Mouse (Mus musculus) bone marrow macrophage, adult 2 months (primary cell): ENCODE results near the gene Rhoh. TPM values are rescaled to one million over a fixed set of nuclear protein-coding genes. Genes with fewer than 3 reads are reported as not detected.

Experiments
- H3K27ac ChIP-seq: 2 replicates; pipeline ENCODE4 v1.5.1; 2012; ENCODE audit warnings: low read depth, low read length; ENCODE audit not compliant: insufficient read depth
- H3K4me1 ChIP-seq: 2 replicates; pipeline ENCODE4 v1.6.1; 2012; ENCODE audit warnings: low read length; ENCODE audit not compliant: control insufficient read depth, insufficient read depth
- H3K4me3 ChIP-seq: 2 replicates; pipeline ENCODE4 v1.5.1; 2012; ENCODE audit warnings: mild to moderate bottlenecking, low read length, moderate library complexity; ENCODE audit not compliant: insufficient read depth
- CTCF ChIP-seq: IDR thresholded peaks from 2 replicates; pipeline ENCODE4 v1.5.1; 2012; ENCODE audit warnings: low read depth, mild to moderate bottlenecking, low read length, moderate library complexity
- POLR2A ChIP-seq: IDR thresholded peaks from 2 replicates; pipeline ENCODE4 v1.6.1; 2012; ENCODE audit warnings: mild to moderate bottlenecking, low read depth, low read length, borderline replicate concordance
- polyA plus RNA-seq: library from polyadenylated mRNA; stranded (reverse); fragments of >200 nt; gene quantifications from 2 replicates; pipeline ENCODE4 v1.2.4, GENCODE M21; 2012; ENCODE audit not compliant: missing spikeins, insufficient read depth, insufficient read length

Rhoh gene
- polyA plus RNA-seq, 1 experiment, result 2.1 TPM

GRCm38 (mm10) chr5:65888998-65889397 is 28.0 kb downstream of the Rhoh start:
- Histone ChIP-seq H3K4me1 (peaks cover 4% of the 10 kb centered on the region), H3K27ac (no peak overlapping the region), H3K4me3 (no peak overlapping the region)
- TF ChIP-seq POLR2A (no peak), CTCF (no peak)

GRCm38 (mm10) chr5:65891251-65891826 is 30.3 kb downstream of the Rhoh start:
- H3K4me3 ChIP-seq, result no peak overlapping the region
- no peak for TF ChIP-seq POLR2A
- TF ChIP-seq CTCF, result no peak
- H3K27ac ChIP-seq, result no peak overlapping the region
- peaks cover 4% of the 10 kb centered on the region for H3K4me1 ChIP-seq

- no peak for TF ChIP-seq CTCF
- TF ChIP-seq POLR2A, result no peak
- Histone ChIP-seq H3K4me3 (no peak overlapping the region), H3K4me1 (no peaks in the 10 kb centered on the region), H3K27ac (no peak overlapping the region)
These were observed 34.2 kb downstream of the Rhoh start for GRCm38 (mm10) chr5:65895121-65895692.

GRCm38 (mm10) chr5:65895764-65896163 is 34.8 kb downstream of the Rhoh start:
- Histone ChIP-seq H3K4me3 (no peak overlapping the region), H3K4me1 (peaks cover 3% of the 10 kb centered on the region; the same call in 1 of the 2 replicates), H3K27ac (no peak overlapping the region)
- TF ChIP-seq POLR2A, result no peak
- TF ChIP-seq CTCF, result no peak

- Histone ChIP-seq H3K27ac (no peak overlapping the region), H3K4me1 (peaks cover 5% of the 10 kb centered on the region; the same call in 1 of the 2 replicates), H3K4me3 (no peak overlapping the region)
- TF ChIP-seq CTCF, result no peak
- no peak for TF ChIP-seq POLR2A
These were observed 36.7 kb downstream of the Rhoh start for GRCm38 (mm10) chr5:65897731-65898130.

- H3K27ac ChIP-seq, result no peak overlapping the region
- TF ChIP-seq POLR2A (no peak), CTCF (no peak)
- H3K4me3 ChIP-seq, result no peak overlapping the region
- H3K4me1 ChIP-seq, result peaks cover 5% of the 10 kb centered on the region; the same call in 1 of the 2 replicates
These were observed 37.7 kb downstream of the Rhoh start for GRCm38 (mm10) chr5:65898683-65899082.

- Histone ChIP-seq H3K4me1 (peaks cover 5% of the 10 kb centered on the region; the same call in 1 of the 2 replicates), H3K4me3 (no peak overlapping the region), H3K27ac (no peak overlapping the region)
- TF ChIP-seq CTCF, result no peak
- no peak for TF ChIP-seq POLR2A
These were observed 39.1 kb downstream of the Rhoh start for GRCm38 (mm10) chr5:65900113-65900512.

GRCm38 (mm10) chr5:65900862-65901265 is 39.9 kb downstream of the Rhoh start:
- no peak overlapping the region for H3K4me3 ChIP-seq
- TF ChIP-seq POLR2A (no peak), CTCF (no peak)
- peaks cover 5% of the 10 kb centered on the region; the same call in 1 of the 2 replicates for H3K4me1 ChIP-seq
- no peak overlapping the region for H3K27ac ChIP-seq

- no peak overlapping the region for H3K4me3 ChIP-seq
- no peak overlapping the region for H3K27ac ChIP-seq
- H3K4me1 ChIP-seq, result peaks cover 5% of the 10 kb centered on the region; the same call in 1 of the 2 replicates
- no peak for TF ChIP-seq POLR2A
- TF ChIP-seq CTCF, result no peak
These were observed 40.9 kb downstream of the Rhoh start for GRCm38 (mm10) chr5:65901868-65902418.

GRCm38 (mm10) chr5:65902811-65903210 is 41.8 kb downstream of the Rhoh start:
- no peak overlapping the region for H3K27ac ChIP-seq
- peaks cover 5% of the 10 kb centered on the region; the same call in 1 of the 2 replicates for H3K4me1 ChIP-seq
- H3K4me3 ChIP-seq, result no peak overlapping the region
- no peak for TF ChIP-seq POLR2A
- TF ChIP-seq CTCF, result no peak
